ENCODE assay signal across 15 mouse cellular contexts in the genomic region with DNA sequence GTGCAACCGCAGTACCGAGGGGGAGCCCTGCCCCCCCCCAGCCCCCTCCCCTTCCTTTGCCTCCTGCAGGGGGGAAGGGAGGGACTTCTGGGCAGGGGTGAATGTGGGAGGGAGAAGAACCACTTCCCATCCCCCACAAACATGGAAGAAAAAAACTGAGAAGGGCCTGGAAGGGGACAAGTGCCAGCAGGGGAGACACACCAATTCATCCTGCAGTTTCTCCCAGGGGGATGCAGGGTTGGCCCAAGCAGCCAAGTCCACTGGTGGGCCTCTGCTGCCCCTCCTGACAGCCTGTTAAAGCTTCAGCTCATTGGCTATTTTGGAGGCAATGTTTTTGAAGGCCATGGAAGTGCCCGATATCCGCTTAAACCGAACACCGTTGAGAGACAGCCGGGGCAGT. TPM values are rescaled to one million over a fixed set of nuclear protein-coding genes. Genes with fewer than 3 reads are reported as not detected.
A peak's percentile ranks its signal among the peaks of the same experiment; 100 is the strongest.
DNase-seq lines count a peak whose midpoint lies in the region; ATAC-seq and TF ChIP-seq lines count a peak whose summit lies in the region.
"Had no signal": no experiment of that assay in that cellular context is flagged by ENCODE, and none has a peak within 500 bp of the region (broad histone marks: within the 10 kb centered on the region; RNA-seq: fewer than 3 reads in every experiment).

No protein-coding gene starts in this region.

- TF ChIP-seq CTCF in layer of hippocampus, adult 2 months (conservative IDR thresholded peaks at IDR 0.05) = no peak

- peak overlapping the region; percentile 92; the same call in 1 of the 2 replicates for H3K27ac ChIP-seq in layer of hippocampus, adult 2 months
- H3K27ac ChIP-seq in embryonic facial prominence, embryonic 15.5 days (replicated peaks) = peak overlapping the region; percentile 74
- H3K27ac ChIP-seq in hindbrain, embryonic 15.5 days (replicated peaks) = peak overlapping the region; percentile 76
- H3K27ac ChIP-seq in neural tube, embryonic 14.5 days (ENCODE audit: low read depth, low read length) = peak overlapping the region; percentile 67

- H3K27me3 ChIP-seq in embryonic facial prominence, embryonic 15.5 days = no peaks in the 10 kb centered on the region
- H3K27me3 ChIP-seq in hindbrain, embryonic 15.5 days = no peaks in the 10 kb centered on the region
- H3K27me3 ChIP-seq in neural tube, embryonic 14.5 days (ENCODE audit: control insufficient read depth, insufficient read depth, low read length) = no peaks in the 10 kb centered on the region
- H3K27me3 ChIP-seq: intestine, embryonic 15.5 days had no signal

- H3K9ac ChIP-seq in embryonic facial prominence, embryonic 15.5 days = no peak overlapping the region
- H3K9ac ChIP-seq in hindbrain, embryonic 15.5 days = no peak overlapping the region
- peak overlapping the region; percentile 28; the same call in 1 of the 2 replicates for H3K9ac ChIP-seq in neural tube, embryonic 14.5 days (replicated peaks; ENCODE audit: low read depth, low read length)
- H3K9ac ChIP-seq: intestine, embryonic 15.5 days had no signal

- no peaks in the 10 kb centered on the region for H3K9me3 ChIP-seq in embryonic facial prominence, embryonic 15.5 days (replicated peaks)
- no peaks in the 10 kb centered on the region for H3K9me3 ChIP-seq in hindbrain, embryonic 15.5 days
- no peaks in the 10 kb centered on the region for H3K9me3 ChIP-seq in neural tube, embryonic 14.5 days (ENCODE audit: control insufficient read depth, low read length)
- H3K9me3 ChIP-seq: heart, embryonic 10.5 days; intestine, embryonic 15.5 days had no signal

- 67% methylated on average over 7 of the region's 7 CpGs for WGBS in embryonic facial prominence, embryonic 15.5 days
- 50% methylated on average over 7 of the region's 7 CpGs for WGBS in hindbrain, embryonic 15.5 days
- WGBS in neural tube, embryonic 14.5 days = 79% methylated on average over 5 of the region's 7 CpGs

- peaks cover 48% of the 10 kb centered on the region for H3K4me1 ChIP-seq in embryonic facial prominence, embryonic 15.5 days
- peaks cover 57% of the 10 kb centered on the region for H3K4me1 ChIP-seq in hindbrain, embryonic 15.5 days (replicated peaks)
- peaks cover 28% of the 10 kb centered on the region for H3K4me1 ChIP-seq in neural tube, embryonic 14.5 days (ENCODE audit: control insufficient read depth, insufficient read depth, low read length)

- no peak for ATAC-seq in embryonic facial prominence, embryonic 15.5 days (ENCODE audit: insufficient number of reproducible peaks, low FRiP score, low TSS enrichment, low read depth)
- no peak for ATAC-seq in hindbrain, embryonic 15.5 days (ENCODE audit: low FRiP score, low read depth)
- ATAC-seq in neural tube, embryonic 14.5 days (ENCODE audit: low read depth) = no peak
- ATAC-seq in erythroid progenitor cell, adult 5-6 weeks (replicated peaks; ENCODE audit: low FRiP score, poor library complexity, severe bottlenecking) = no peak
- ATAC-seq in erythroblast, adult 5-6 weeks (replicated peaks; ENCODE audit: low FRiP score, poor library complexity, severe bottlenecking) = no peak
- ATAC-seq: intestine, embryonic 15.5 days had no signal

- H3K36me3 ChIP-seq in embryonic facial prominence, embryonic 15.5 days = peaks cover 81% of the 10 kb centered on the region
- peaks cover 47% of the 10 kb centered on the region for H3K36me3 ChIP-seq in hindbrain, embryonic 15.5 days
- H3K36me3 ChIP-seq in neural tube, embryonic 14.5 days (ENCODE audit: control insufficient read depth, insufficient read depth, low read length) = peaks cover 68% of the 10 kb centered on the region

- no peak overlapping the region for H3K4me2 ChIP-seq in embryonic facial prominence, embryonic 15.5 days (replicated peaks)
- H3K4me2 ChIP-seq in hindbrain, embryonic 15.5 days = no peak overlapping the region
- no peak overlapping the region for H3K4me2 ChIP-seq in neural tube, embryonic 14.5 days (ENCODE audit: low read depth, low read length)
- H3K4me2 ChIP-seq: intestine, embryonic 15.5 days; liver, embryonic 11.5 days had no signal

- no peak overlapping the region for H3K4me3 ChIP-seq in layer of hippocampus, adult 2 months
- no peak overlapping the region for H3K4me3 ChIP-seq in embryonic facial prominence, embryonic 15.5 days (replicated peaks)
- H3K4me3 ChIP-seq in hindbrain, embryonic 15.5 days = no peak overlapping the region
- H3K4me3 ChIP-seq in neural tube, embryonic 14.5 days (ENCODE audit: low read depth, low read length) = no peak overlapping the region
- H3K4me3 ChIP-seq: heart, embryonic 10.5 days; intestine, embryonic 15.5 days had no signal

- no peak for DNase-seq in layer of hippocampus, adult 2 months (ENCODE audit: low spot score in 2 of 2)
- DNase-seq in layer of hippocampus, postnatal 14 days (ENCODE audit: low spot score in 2 of 2) = no peak
- no peak for DNase-seq in adrenal gland, postnatal 10 days
- DNase-seq: cerebellum, postnatal 25 days; lung, postnatal 36 days; spleen, adult 18-20 months; thymus, postnatal 36 days had no signal

RNA-seq across cellular contexts. Expression of a gene that starts 9.7 kb away (rescaled TPM):
- 10 to 100 TPM; 17.0 to 18.2 TPM for total RNA-seq in layer of hippocampus, adult 2 months (2021)
- 10 to 100 TPM; 20.2 to 23.2 TPM for total RNA-seq in layer of hippocampus, postnatal 14 days (2021)
- polyA plus RNA-seq in embryonic facial prominence, embryonic 15.5 days (2015; fragmentation: Nextera tagmentation; extraction: Ambion mirVana) = 20.3 and 22.9 TPM in 2 replicates
- 24.0 and 32.1 TPM in 2 replicates for polyA plus RNA-seq in hindbrain, embryonic 15.5 days (2015; fragmentation: Nextera tagmentation; extraction: Ambion mirVana)
- 8.4 and 10.8 TPM in 2 replicates for polyA plus RNA-seq in neural tube, embryonic 14.5 days (2014; fragmentation: Nextera tagmentation; extraction: Ambion mirVana)
- total RNA-seq in erythroid progenitor cell, adult 5-6 weeks (2015; ENCODE audit: low replicate concordance) = 2.2 TPM in 1 of 2 replicates, not detected in the other
- 0.53 TPM in 1 of 2 replicates, not detected in the other for total RNA-seq in erythroid progenitor cell, adult 5-6 weeks (2017; ENCODE audit: low replicate concordance)
- not detected in 2 replicates for total RNA-seq in erythroblast, adult 5-6 weeks (2015; ENCODE audit: low replicate concordance)
- total RNA-seq in erythroblast, adult 5-6 weeks (2017; ENCODE audit: low replicate concordance) = 0.17 TPM in 1 of 2 replicates, not detected in the other
- total RNA-seq in adrenal gland, postnatal 10 days (2021) = 1 to 10 TPM; 4.5 to 7.6 TPM

RNA-seq across cellular contexts. Expression of a gene that starts 35.8 kb away (rescaled TPM):
- total RNA-seq in layer of hippocampus, adult 2 months (2021) = 10 to 100 TPM; 34.2 to 38.1 TPM
- 10 to 100 TPM; 32.1 to 35.0 TPM for total RNA-seq in layer of hippocampus, postnatal 14 days (2021)
- 49.8 and 55.4 TPM in 2 replicates for polyA plus RNA-seq in embryonic facial prominence, embryonic 15.5 days (2015; fragmentation: Nextera tagmentation; extraction: Ambion mirVana)
- 62.2 and 66.2 TPM in 2 replicates for polyA plus RNA-seq in hindbrain, embryonic 15.5 days (2015; fragmentation: Nextera tagmentation; extraction: Ambion mirVana)
- 68.7 and 71.3 TPM in 2 replicates for polyA plus RNA-seq in neural tube, embryonic 14.5 days (2014; fragmentation: Nextera tagmentation; extraction: Ambion mirVana)
- total RNA-seq in erythroid progenitor cell, adult 5-6 weeks (2015; ENCODE audit: low replicate concordance) = 35.6 and 47.2 TPM in 2 replicates
- 44.8 and 57.3 TPM in 2 replicates for total RNA-seq in erythroid progenitor cell, adult 5-6 weeks (2017; ENCODE audit: low replicate concordance)
- total RNA-seq in erythroblast, adult 5-6 weeks (2015; ENCODE audit: low replicate concordance) = 12.5 and 20.1 TPM in 2 replicates
- total RNA-seq in erythroblast, adult 5-6 weeks (2017; ENCODE audit: low replicate concordance) = 14.5 and 15.1 TPM in 2 replicates
- 10 to 100 TPM; 27.2 to 38.8 TPM for total RNA-seq in adrenal gland, postnatal 10 days (2021)

RNA-seq across cellular contexts. Expression of a gene that starts 59.4 kb away (rescaled TPM):
- 1,000 to 10,000 TPM in 1 of 2 experiments, 100 to 1,000 TPM in 1; 959 to 1,016 TPM for total RNA-seq in layer of hippocampus, adult 2 months (2021)
- 100 to 1,000 TPM; 973 to 982 TPM for total RNA-seq in layer of hippocampus, postnatal 14 days (2021)
- 822 and 870 TPM in 2 replicates for polyA plus RNA-seq in embryonic facial prominence, embryonic 15.5 days (2015; fragmentation: Nextera tagmentation; extraction: Ambion mirVana)
- polyA plus RNA-seq in hindbrain, embryonic 15.5 days (2015; fragmentation: Nextera tagmentation; extraction: Ambion mirVana) = 1,050 and 1,125 TPM in 2 replicates
- polyA plus RNA-seq in neural tube, embryonic 14.5 days (2014; fragmentation: Nextera tagmentation; extraction: Ambion mirVana) = 1,130 and 1,330 TPM in 2 replicates
- total RNA-seq in erythroid progenitor cell, adult 5-6 weeks (2015; ENCODE audit: low replicate concordance) = 226 and 267 TPM in 2 replicates
- total RNA-seq in erythroid progenitor cell, adult 5-6 weeks (2017; ENCODE audit: low replicate concordance) = 106 and 241 TPM in 2 replicates
- total RNA-seq in erythroblast, adult 5-6 weeks (2015; ENCODE audit: low replicate concordance) = 177 and 188 TPM in 2 replicates
- 51.3 and 166 TPM in 2 replicates for total RNA-seq in erythroblast, adult 5-6 weeks (2017; ENCODE audit: low replicate concordance)
- 1,000 to 10,000 TPM; 1,477 to 1,649 TPM for total RNA-seq in adrenal gland, postnatal 10 days (2021)
